ENCODE assay signal across 12 mouse cellular contexts in the genomic region with DNA sequence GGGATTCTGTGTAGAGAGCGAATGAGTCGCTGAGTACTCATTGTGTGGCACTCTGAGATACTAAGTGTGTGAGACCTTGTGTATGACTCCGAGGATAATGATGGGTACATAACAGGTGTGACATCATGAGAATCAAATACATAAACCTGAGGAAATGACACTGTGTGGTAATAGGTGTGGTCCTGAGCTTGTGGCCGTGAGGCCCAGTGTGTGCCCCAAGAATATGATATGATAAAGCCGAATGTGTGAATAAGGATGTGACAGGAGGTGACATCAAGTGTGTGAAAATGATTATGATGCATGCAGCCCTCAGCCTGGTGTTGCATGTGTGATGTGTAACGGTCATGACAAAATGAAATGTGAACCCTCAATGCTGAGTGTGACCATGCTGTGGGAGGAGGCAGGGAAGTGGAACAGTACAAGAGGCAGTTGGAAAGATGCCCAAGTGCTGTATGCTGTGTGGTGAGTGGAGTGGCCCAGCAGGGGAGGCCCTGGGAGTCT. TPM values are rescaled to one million over a fixed set of nuclear protein-coding genes. Genes with fewer than 3 reads are reported as not detected.
DNase-seq lines count a peak whose midpoint lies in the region; ATAC-seq and TF ChIP-seq lines count a peak whose summit lies in the region.
"Had no signal": no experiment of that assay in that cellular context is flagged by ENCODE, and none has a peak within 500 bp of the region (broad histone marks: within the 10 kb centered on the region; RNA-seq: fewer than 3 reads in every experiment).

No protein-coding gene starts in this region.

- no peak overlapping the region for H3K9ac ChIP-seq in heart, embryonic 15.5 days
- no peak overlapping the region for H3K9ac ChIP-seq in lung, embryonic 14.5 days

- no peak overlapping the region for H3K4me3 ChIP-seq in heart, embryonic 15.5 days
- H3K4me3 ChIP-seq in heart, embryonic 10.5 days: no peak overlapping the region
- no peak overlapping the region for H3K4me3 ChIP-seq in bone marrow, adult 2 months (replicated peaks; ENCODE audit: control insufficient read depth, low read depth, low read length)
- no peak overlapping the region for H3K4me3 ChIP-seq in lung, embryonic 14.5 days (ENCODE audit: low read depth, low read length)

- DNase-seq in heart, embryonic 10.5 days (ENCODE audit: low spot score): no peak
- peak; percentile 67 for DNase-seq in 416B (ENCODE audit: low read depth)
- peak; percentile 81 for DNase-seq in lung, embryonic 14.5 days
- no peak for DNase-seq in embryo, embryonic 10 days (ENCODE audit: low spot score)
- DNase-seq in yolk sac, embryonic 10.5 days (ENCODE audit: low spot score): no peak
- DNase-seq in left cerebral cortex, adult 8-10 months (ENCODE audit: low spot score in 2 of 2): no peak
- DNase-seq: cerebellum, postnatal 14 days; left cerebral cortex, postnatal 4 days; thymus, postnatal 14 days had no signal

- WGBS in heart, embryonic 15.5 days: 69% methylated on average over 6 of the region's 6 CpGs
- 82% methylated on average over 6 of the region's 6 CpGs for WGBS in heart, embryonic 10.5 days
- WGBS in bone marrow, adult 2 months: 33% methylated on average over 6 of the region's 6 CpGs
- WGBS in lung, embryonic 14.5 days: 67% methylated on average over 6 of the region's 6 CpGs

- H3K9me3 ChIP-seq in heart, embryonic 15.5 days (replicated peaks): no peaks in the 10 kb centered on the region
- no peaks in the 10 kb centered on the region for H3K9me3 ChIP-seq in heart, embryonic 10.5 days
- no peaks in the 10 kb centered on the region for H3K9me3 ChIP-seq in lung, embryonic 14.5 days (ENCODE audit: low read depth, low read length)

- no peaks in the 10 kb centered on the region for H3K36me3 ChIP-seq in heart, embryonic 15.5 days
- no peaks in the 10 kb centered on the region for H3K36me3 ChIP-seq in heart, embryonic 10.5 days
- H3K36me3 ChIP-seq in lung, embryonic 14.5 days (ENCODE audit: insufficient read depth): no peaks in the 10 kb centered on the region

- no peak for TF ChIP-seq CTCF in bone marrow, adult 2 months (IDR thresholded peaks at IDR 0.05; ENCODE audit: control insufficient read depth, insufficient read depth, low read length)
- no peak for TF ChIP-seq CTCF in lung, embryonic 14.5 days (IDR thresholded peaks at IDR 0.05; ENCODE audit: low read depth)

- ATAC-seq in heart, embryonic 15.5 days (replicated peaks; ENCODE audit: insufficient number of reproducible peaks, insufficient read depth, low FRiP score, low read depth): peak; percentile 63
- ATAC-seq in lung, embryonic 14.5 days (ENCODE audit: insufficient read depth): 0 out of 2 replicates have a peak, but pooled peaks have one; percentile 44

- H3K4me2 ChIP-seq in heart, embryonic 15.5 days: no peak overlapping the region
- no peak overlapping the region for H3K4me2 ChIP-seq in lung, embryonic 14.5 days

- H3K27ac ChIP-seq in heart, embryonic 15.5 days: peak overlapping the region; percentile 70; the same call in 1 of the 2 replicates
- H3K27ac ChIP-seq in heart, embryonic 10.5 days: no peak overlapping the region
- peak overlapping the region; percentile 82 for H3K27ac ChIP-seq in bone marrow, adult 2 months (ENCODE audit: control insufficient read depth, insufficient read depth, low read depth, low read length, poor library complexity)
- H3K27ac ChIP-seq in lung, embryonic 14.5 days (ENCODE audit: low read depth): no peak overlapping the region

- peaks cover 62% of the 10 kb centered on the region for H3K4me1 ChIP-seq in heart, embryonic 15.5 days (replicated peaks)
- H3K4me1 ChIP-seq in heart, embryonic 10.5 days: peaks cover 41% of the 10 kb centered on the region
- peaks cover 21% of the 10 kb centered on the region for H3K4me1 ChIP-seq in bone marrow, adult 2 months (ENCODE audit: control insufficient read depth, insufficient read depth, low read length)
- H3K4me1 ChIP-seq in lung, embryonic 14.5 days (ENCODE audit: insufficient read depth): peaks cover 11% of the 10 kb centered on the region; the same call in 1 of the 2 replicates

- peaks cover under 1% of the 10 kb centered on the region; the same call in 1 of the 2 replicates for H3K27me3 ChIP-seq in heart, embryonic 15.5 days
- peaks cover 21% of the 10 kb centered on the region for H3K27me3 ChIP-seq in heart, embryonic 10.5 days (ENCODE audit: insufficient read depth, poor library complexity, severe bottlenecking)
- no peaks in the 10 kb centered on the region for H3K27me3 ChIP-seq in lung, embryonic 14.5 days (ENCODE audit: insufficient read depth, low read length)

- no peak for TF ChIP-seq POLR2A in bone marrow, adult 2 months (IDR thresholded peaks at IDR 0.05; ENCODE audit: borderline replicate concordance, control insufficient read depth, low read depth, low read length)

RNA-seq across cellular contexts. Expression of a gene that starts 45.1 kb away (rescaled TPM):
- polyA plus RNA-seq in heart, embryonic 15.5 days (2015; fragmentation: Nextera tagmentation; extraction: Ambion mirVana): 16.3 and 21.9 TPM in 2 replicates
- polyA plus RNA-seq in heart, embryonic 10.5 days (2016; fragmentation: Nextera tagmentation; extraction: Ambion mirVana): 1.6 and 12.0 TPM in 2 replicates
- polyA plus RNA-seq in bone marrow, adult 2 months (2011; ENCODE audit: insufficient read depth, insufficient read length, low replicate concordance, missing spikeins): 33.2 and 37.8 TPM in 2 replicates
- 14.3 and 29.3 TPM in 2 replicates for polyA plus RNA-seq in lung, embryonic 14.5 days (2014; fragmentation: Nextera tagmentation; extraction: Ambion mirVana)
- total RNA-seq in left cerebral cortex, adult 8-10 months (2022): 100 to 1,000 TPM; 370 to 394 (median 377) TPM

RNA-seq across cellular contexts. Expression of a gene that starts 55.9 kb away (rescaled TPM):
- not detected in 2 replicates for polyA plus RNA-seq in heart, embryonic 15.5 days (2015; fragmentation: Nextera tagmentation; extraction: Ambion mirVana)
- 3.3 TPM in 1 of 2 replicates, not detected in the other for polyA plus RNA-seq in heart, embryonic 10.5 days (2016; fragmentation: Nextera tagmentation; extraction: Ambion mirVana)
- 5.7 and 43.8 TPM in 2 replicates for polyA plus RNA-seq in bone marrow, adult 2 months (2011; ENCODE audit: insufficient read depth, insufficient read length, low replicate concordance, missing spikeins)
- polyA plus RNA-seq in lung, embryonic 14.5 days (2014; fragmentation: Nextera tagmentation; extraction: Ambion mirVana): 12.2 TPM in 1 of 2 replicates, not detected in the other
- total RNA-seq in left cerebral cortex, adult 8-10 months (2022): 1 to 10 TPM in 2 of 4 experiments, not detected in 2; 1.2 to 1.6 TPM
- polyA plus RNA-seq: neural tube, embryonic 11.5 days had no signal

Comparison
In these comparisons a context has a peak if more than half of its experiments do, and no peak if none do; other contexts are left out.
1. H3K27ac ChIP-seq: peak in heart, embryonic 15.5 days (single experiment) and bone marrow, adult 2 months (single experiment); none in heart, embryonic 10.5 days (single experiment) and lung, embryonic 14.5 days (single experiment).
2. DNase-seq: peak in 416B (single experiment) and lung, embryonic 14.5 days (single experiment); none in heart, embryonic 10.5 days (single experiment), embryo, embryonic 10 days (single experiment), yolk sac, embryonic 10.5 days (single experiment) and left cerebral cortex, adult 8-10 months (0 of 2).